Mouse (Mus musculus) megakaryocyte, adult 5-6 weeks (primary cell): ENCODE results near the gene Tmem192. TPM values are rescaled to one million over a fixed set of nuclear protein-coding genes. Genes with fewer than 3 reads are reported as not detected.
"Not testable (repeated sequence)": the region's sequence is repeated elsewhere in the genome, so short reads cannot be mapped to it uniquely, and the experiment has no call there.

ENCODE experiments used
- ATAC-seq: 2 replicates; pipeline ENCODE4 v1.8.0; 2016; ENCODE audit warnings: mild to moderate bottlenecking, inconsistent platforms; ENCODE audit not compliant: poor library complexity, severe bottlenecking
- total RNA-seq, 2 experiments: library from RNA; stranded (forward) in 1 of 2; stranded (reverse) in 1 of 2; fragments of 153-499, 151-499 nt in 1 of 2; fragments of 221-1000, 200-1000 nt in 1 of 2; gene quantifications; 2 replicates each; pipeline versions ENCODE4 v1.2.3 to v1.2.4; 2015 to 2017

Tmem192 gene
- total RNA-seq, 2 experiments from 2014 or later = 22.8 to 39.3 TPM

DNA sequence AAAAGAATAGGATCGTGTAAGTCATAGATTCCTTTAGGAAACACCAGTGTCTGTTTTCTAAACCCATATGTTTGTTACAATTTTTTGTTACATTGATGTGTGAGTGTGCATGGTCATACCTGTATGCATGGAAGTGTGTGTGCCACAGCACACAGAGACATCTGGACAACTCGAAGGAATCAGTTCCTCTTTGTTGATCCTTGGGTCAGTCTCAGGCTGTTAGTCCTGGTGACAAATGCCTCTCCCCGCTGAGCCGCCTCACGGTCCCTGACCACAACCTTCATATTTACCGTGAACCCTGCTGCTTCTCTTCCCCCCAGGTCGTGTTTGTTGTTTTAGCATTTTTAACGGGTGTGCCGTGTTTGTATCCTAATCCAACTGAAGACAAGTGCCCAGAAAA, 12.0 kb downstream of the Tmem192 start:
- no peak for ATAC-seq

DNA sequence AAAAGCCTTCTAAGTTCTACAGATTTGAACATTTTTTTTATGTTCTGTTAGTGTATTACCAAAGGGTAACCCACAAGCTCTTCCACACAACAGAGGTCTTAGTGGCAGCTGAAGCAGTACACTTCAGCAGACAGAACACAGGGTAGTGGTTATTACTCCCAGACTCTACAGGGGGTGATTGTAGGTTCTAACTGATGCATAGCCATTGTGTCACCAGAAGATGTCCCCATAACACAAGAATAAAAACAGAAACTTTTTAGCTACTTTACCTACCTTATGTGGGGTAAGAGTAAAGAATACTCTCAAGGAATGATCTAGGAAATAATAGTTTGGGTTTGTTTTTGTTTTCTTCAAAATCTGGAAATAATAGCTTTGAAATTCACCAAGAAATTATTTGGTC, 15.9 kb downstream of the Tmem192 start:
- no peak for ATAC-seq

DNA sequence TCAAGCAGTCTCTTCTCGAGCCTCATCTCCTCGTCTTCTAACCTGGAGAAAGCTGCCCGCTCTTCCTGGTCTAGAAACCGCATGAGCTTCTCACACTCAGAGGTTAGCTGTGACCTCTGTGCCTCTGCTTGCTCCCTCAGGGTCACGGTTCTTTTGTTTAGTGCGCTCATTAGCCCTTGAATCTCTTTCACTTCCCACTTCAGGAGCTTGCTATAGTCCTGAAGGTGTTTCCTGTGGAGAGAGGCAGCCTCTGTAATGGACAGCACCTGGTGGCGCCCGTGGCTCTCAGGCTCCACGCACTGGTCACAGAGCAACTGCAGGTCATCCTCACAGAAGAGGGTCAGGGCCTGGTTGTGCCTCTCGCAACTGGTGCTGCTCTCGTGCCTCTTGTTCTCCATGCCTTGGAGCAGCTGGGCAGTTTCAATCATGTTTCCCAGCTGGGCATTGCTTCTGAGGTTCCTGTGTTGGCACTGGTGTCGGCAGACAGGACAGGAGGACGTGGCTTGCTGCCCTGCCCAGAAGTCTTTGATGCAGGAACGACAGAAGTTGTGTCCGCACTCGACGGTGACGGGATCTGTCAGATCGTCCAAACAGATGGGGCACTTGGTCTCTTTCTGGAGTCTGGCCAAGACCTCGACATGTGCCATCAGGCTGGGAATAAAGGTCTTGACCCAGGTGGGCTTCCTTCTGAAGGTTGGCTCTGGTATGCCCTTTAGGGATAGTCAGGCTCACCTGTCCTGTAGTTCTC, 36.3 kb downstream of the Tmem192 start:
- ATAC-seq = no peak

DNA sequence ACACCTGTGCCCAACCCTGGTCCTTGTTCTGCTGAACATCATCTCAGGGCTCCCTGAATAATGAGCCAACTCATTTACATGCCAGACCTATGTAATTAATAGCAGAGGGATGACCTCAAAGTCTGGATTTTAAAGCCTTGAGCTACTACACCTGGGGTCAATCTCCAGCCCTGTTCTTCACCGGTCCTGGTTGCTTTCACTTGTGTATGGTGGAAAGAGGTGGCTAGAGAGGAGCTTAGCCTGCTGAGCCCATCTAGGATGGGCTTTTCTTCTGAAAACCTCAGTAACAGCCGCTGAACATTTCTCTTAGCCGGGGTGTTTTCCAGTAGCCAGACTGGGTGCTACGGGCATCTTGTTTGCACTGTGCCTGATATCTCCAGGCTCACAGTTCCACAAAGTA, 40.7 kb downstream of the Tmem192 start, which contains the start of gene Trim75:
Gene Trim75 (minus strand): TSS at position 101 of the 400 bp plus-strand sequence.
- ATAC-seq = no peak

DNA sequence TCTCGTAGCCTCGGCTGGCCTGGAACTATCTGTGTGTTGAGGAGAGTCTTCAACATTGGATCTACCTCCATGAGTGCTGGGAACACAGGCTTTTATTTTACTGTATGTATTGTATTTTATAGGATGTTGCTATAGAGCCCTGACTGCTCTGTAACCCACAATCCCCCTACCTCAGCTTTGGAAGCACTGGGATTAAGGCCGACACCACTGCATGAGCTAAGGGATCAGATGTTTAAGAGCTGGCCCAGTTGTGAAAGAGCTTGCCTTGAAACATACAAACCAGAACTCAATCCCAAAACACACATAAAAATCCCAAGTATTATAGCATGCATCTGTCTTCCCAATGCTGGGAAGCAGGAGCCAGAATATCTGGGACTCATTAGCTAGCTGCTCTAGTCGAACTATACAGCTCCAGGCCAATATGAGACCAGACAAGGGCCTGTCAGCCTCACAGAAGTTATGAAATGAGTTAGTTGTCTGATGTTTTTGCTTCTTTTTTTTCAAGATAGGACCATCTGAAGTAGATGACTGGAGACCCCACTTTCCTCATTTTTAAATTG, 51.9 kb downstream of the Tmem192 start:
- ATAC-seq = no peak

DNA sequence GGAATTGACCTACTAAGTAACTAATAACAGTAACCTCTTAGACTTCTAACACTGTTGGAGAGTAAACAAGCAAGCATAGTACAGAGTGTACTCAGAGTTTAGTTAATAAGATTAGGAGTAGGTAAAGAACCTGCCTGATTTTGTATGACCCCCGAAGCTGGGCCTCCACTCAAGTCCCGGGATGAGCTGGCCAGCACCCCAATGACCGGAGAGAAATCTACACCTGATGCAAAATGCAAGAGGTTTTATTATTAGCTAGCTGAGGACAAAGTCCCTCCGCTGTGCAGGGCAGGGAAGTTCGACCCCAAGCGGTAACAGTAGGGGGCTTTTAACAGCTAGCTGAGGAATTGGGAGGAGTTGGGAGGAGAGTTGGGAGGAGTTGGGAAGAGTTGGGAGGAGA, 60.6 kb downstream of the Tmem192 start:
- not testable (repeated sequence) for ATAC-seq

DNA sequence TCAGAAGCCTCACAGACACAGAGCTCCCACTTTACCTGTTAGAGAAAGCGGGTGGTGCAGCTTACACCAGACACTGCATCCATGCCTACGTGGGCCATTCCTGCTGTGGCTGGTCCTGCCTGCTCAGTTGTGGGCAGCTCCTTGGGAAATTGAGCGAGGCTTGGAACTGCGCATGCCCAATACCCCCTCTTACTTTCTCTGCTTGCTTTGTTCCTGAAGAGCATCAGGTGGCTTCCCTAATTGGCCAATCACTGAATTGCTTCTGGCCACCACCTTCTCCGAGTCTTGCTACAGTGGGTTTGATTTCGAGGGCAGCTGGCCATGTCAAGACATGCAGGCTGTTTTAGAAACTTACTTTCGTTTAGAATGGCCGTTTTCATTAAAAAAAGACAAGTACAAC, 71.4 kb downstream of the Tmem192 start, which contains the start of the genes Trim61 and Trim60:
Gene Trim61 (minus strand): TSS at position 101 of the 400 bp plus-strand sequence.
Gene Trim60 (minus strand): TSS at position 162 of the 400 bp plus-strand sequence.
- no peak for ATAC-seq

Other genes starting within 250 kb of the Tmem192 start
- 50.1 TPM in 2 replicates for gene Msmo1, start 213.4 kb upstream of the Tmem192 start, total RNA-seq (2015)
- 88.1 and 100 TPM in 2 replicates for gene Msmo1, start 213.4 kb upstream of the Tmem192 start, total RNA-seq (2017)
- 17.5 and 18.8 TPM in 2 replicates for gene Klhl2, start 97.2 kb upstream of the Tmem192 start, total RNA-seq (2015)
- gene Klhl2, start 97.2 kb upstream of the Tmem192 start, total RNA-seq (2017) = 20.9 and 23.1 TPM in 2 replicates
- not detected in 2 replicates for gene Trim75, start 40.6 kb downstream of the Tmem192 start, total RNA-seq (2015)
- gene Trim75, start 40.6 kb downstream of the Tmem192 start, total RNA-seq (2017) = not detected in 2 replicates
- gene Trim61, start 71.3 kb downstream of the Tmem192 start, total RNA-seq (2015) = not detected in 2 replicates
- gene Trim61, start 71.3 kb downstream of the Tmem192 start, total RNA-seq (2017) = not detected in 2 replicates
- not detected in 2 replicates for gene Trim60, start 71.4 kb downstream of the Tmem192 start, total RNA-seq (2015)
- not detected in 2 replicates for gene Trim60, start 71.4 kb downstream of the Tmem192 start, total RNA-seq (2017)
- not detected in 2 replicates for gene Apela, start 90.2 kb downstream of the Tmem192 start, total RNA-seq (2015)
- not detected in 2 replicates for gene Apela, start 90.2 kb downstream of the Tmem192 start, total RNA-seq (2017)
- gene Gm10663, start 127.8 kb downstream of the Tmem192 start, total RNA-seq (2015) = not detected in 2 replicates
- gene Gm10663, start 127.8 kb downstream of the Tmem192 start, total RNA-seq (2017) = not detected in 2 replicates
- not detected in 2 replicates for gene BC030870, start 182.4 kb downstream of the Tmem192 start, total RNA-seq (2015)
- gene BC030870, start 182.4 kb downstream of the Tmem192 start, total RNA-seq (2017) = not detected in 2 replicates